Mouse (Mus musculus) kidney, embryonic 14.5 days (tissue): ENCODE results near the gene Galnt2. TPM values are rescaled to one million over a fixed set of nuclear protein-coding genes. Genes with fewer than 3 reads are reported as not detected.

Experiments
- ATAC-seq: fragments of 200-750 bp; cut with Nextera tagmentation; 2 replicates; pipeline ENCODE4 v1.8.0; 2017; ENCODE audit warnings: moderate number of reproducible peaks, mild to moderate bottlenecking, moderate TSS enrichment, moderate library complexity; ENCODE audit not compliant: low FRiP score, low TSS enrichment
- H3K27ac ChIP-seq: fragments of 300-500 bp; sonication (generic); 2 replicates; pipeline ENCODE4 v1.5.1; 2014; ENCODE audit warnings: low read depth, mild to moderate bottlenecking, low read length, moderate library complexity, mixed read lengths
- H3K27me3 ChIP-seq: fragments of 300-500 bp; sonication (generic); 2 replicates; pipeline ENCODE4 v1.6.1; 2014; ENCODE audit warnings: mild to moderate bottlenecking, low read length; ENCODE audit not compliant: control insufficient read depth, insufficient read depth
- H3K36me3 ChIP-seq: fragments of 300-500 bp; sonication (generic); 2 replicates; pipeline ENCODE4 v1.6.1; 2014; ENCODE audit warnings: low read length, mixed read lengths; ENCODE audit not compliant: control insufficient read depth, insufficient read depth
- H3K4me1 ChIP-seq: fragments of 300-500 bp; sonication (generic); 2 replicates; pipeline ENCODE4 v1.6.1; 2014; ENCODE audit warnings: low read length, mixed read lengths; ENCODE audit not compliant: control insufficient read depth, insufficient read depth
- H3K4me2 ChIP-seq: fragments of 300-500 bp; sonication (generic); replicated peaks from 2 replicates; pipeline ENCODE4 v1.6.1; 2014; ENCODE audit warnings: low read depth, mild to moderate bottlenecking, low read length
- H3K4me3 ChIP-seq: fragments of 300-500 bp; sonication (generic); 2 replicates; pipeline ENCODE4 v1.5.1; 2014; ENCODE audit warnings: mild to moderate bottlenecking, low read length
- H3K9ac ChIP-seq: fragments of 300-500 bp; sonication (generic); 2 replicates; pipeline ENCODE4 v1.6.1; 2014; ENCODE audit warnings: low read depth, mild to moderate bottlenecking, low read length, moderate library complexity
- H3K9me3 ChIP-seq: fragments of 300-500 bp; sonication (generic); 2 replicates; pipeline ENCODE4 v1.6.1; 2016; ENCODE audit warnings: low read length; ENCODE audit not compliant: control insufficient read depth
- WGBS: fragments of 180-500 bp; shearing (Covaris S2); extraction: QIAGEN DNeasy Blood & Tissue Kit; methylation state at CpG from one replicate; pipeline ENCODE4 v1.1.7; 2014; 5-methylcytosine and 5-hydroxymethylcytosine counted together
- polyA plus RNA-seq: library from polyadenylated mRNA; unstranded; fragments of >200 nt; fragmentation: Nextera tagmentation; extraction: Ambion mirVana; gene quantifications from 2 replicates; pipeline ENCODE4 v1.2.1, GENCODE M21; 2014

Galnt2 gene
- polyA plus RNA-seq, 1 experiment from 2014 or later: 57.7 TPM

- no peak overlapping the region for H3K4me3 ChIP-seq
- H3K27ac ChIP-seq: no peak overlapping the region
- no peak for ATAC-seq
- no peaks in the 10 kb centered on the region for H3K27me3 ChIP-seq
- H3K9ac ChIP-seq: no peak overlapping the region
- WGBS: 82% methylated on average over 10 of the region's 11 CpGs
- H3K4me1 ChIP-seq: no peaks in the 10 kb centered on the region
- no peaks in the 10 kb centered on the region for H3K36me3 ChIP-seq
- H3K9me3 ChIP-seq: no peaks in the 10 kb centered on the region
- no peak overlapping the region for H3K4me2 ChIP-seq
Measured at GRCm38 (mm10) chr8:124361773-124362427, 130.7 kb downstream of the Galnt2 start.

GRCm38 (mm10) chr8:124362589-124362988 is 131.4 kb downstream of the Galnt2 start:
- ATAC-seq: no peak
- WGBS: 81% methylated on average over 7 of the region's 7 CpGs

GRCm38 (mm10) chr8:124363337-124363736 is 132.1 kb downstream of the Galnt2 start:
- 91% methylated on average over 15 of the region's 15 CpGs for WGBS
- Histone ChIP-seq H3K4me3 (no peak overlapping the region), H3K9ac (no peak overlapping the region), H3K27ac (no peak overlapping the region), H3K36me3 (no peaks in the 10 kb centered on the region), H3K27me3 (no peaks in the 10 kb centered on the region), H3K4me2 (no peak overlapping the region), H3K9me3 (no peaks in the 10 kb centered on the region), H3K4me1 (no peaks in the 10 kb centered on the region)
- no peak for ATAC-seq

More at GRCm38 (mm10) chr8:124362589-124362988, 131.4 kb downstream of the Galnt2 start:
- Histone ChIP-seq H3K27me3 (no peaks in the 10 kb centered on the region), H3K9ac (no peak overlapping the region), H3K27ac (no peak overlapping the region), H3K36me3 (no peaks in the 10 kb centered on the region), H3K9me3 (no peaks in the 10 kb centered on the region), H3K4me3 (no peak overlapping the region), H3K4me2 (no peak overlapping the region), H3K4me1 (no peaks in the 10 kb centered on the region)

GRCm38 (mm10) chr8:124368213-124368612 is 137.0 kb downstream of the Galnt2 start:
- Histone ChIP-seq H3K9me3 (no peaks in the 10 kb centered on the region), H3K4me2 (no peak overlapping the region), H3K9ac (no peak overlapping the region), H3K4me1 (no peaks in the 10 kb centered on the region), H3K27me3 (no peaks in the 10 kb centered on the region), H3K36me3 (no peaks in the 10 kb centered on the region), H3K4me3 (no peak overlapping the region), H3K27ac (no peak overlapping the region)
- 22% methylated on average over 8 of the region's 8 CpGs for WGBS
- ATAC-seq: no peak

- Histone ChIP-seq H3K27me3 (no peaks in the 10 kb centered on the region), H3K4me2 (no peak overlapping the region), H3K27ac (no peak overlapping the region), H3K4me3 (no peak overlapping the region), H3K9me3 (no peaks in the 10 kb centered on the region), H3K4me1 (no peaks in the 10 kb centered on the region), H3K36me3 (no peaks in the 10 kb centered on the region), H3K9ac (no peak overlapping the region)
- WGBS: 77% methylated on average over 17 of the region's 17 CpGs
- ATAC-seq: no peak
Measured at GRCm38 (mm10) chr8:124370422-124371183, 139.4 kb downstream of the Galnt2 start.

GRCm38 (mm10) chr8:124371410-124372123 is 140.4 kb downstream of the Galnt2 start:
- no peak overlapping the region for H3K9ac ChIP-seq
- H3K27me3 ChIP-seq: no peaks in the 10 kb centered on the region
- no peak overlapping the region for H3K27ac ChIP-seq
- 89% methylated on average over 23 of the region's 23 CpGs for WGBS
- no peak overlapping the region for H3K4me2 ChIP-seq
- ATAC-seq: peak; percentile 9; the same call in 1 of the 2 replicates
- no peaks in the 10 kb centered on the region for H3K4me1 ChIP-seq
- H3K4me3 ChIP-seq: no peak overlapping the region
- no peaks in the 10 kb centered on the region for H3K9me3 ChIP-seq
- H3K36me3 ChIP-seq: no peaks in the 10 kb centered on the region

- Histone ChIP-seq H3K9ac (no peak overlapping the region), H3K36me3 (no peaks in the 10 kb centered on the region), H3K4me2 (no peak overlapping the region), H3K27me3 (no peaks in the 10 kb centered on the region), H3K4me3 (no peak overlapping the region), H3K27ac (no peak overlapping the region), H3K9me3 (no peaks in the 10 kb centered on the region), H3K4me1 (no peaks in the 10 kb centered on the region)
- no peak for ATAC-seq
- WGBS: 97% methylated on average over 5 of the region's 5 CpGs
Measured at GRCm38 (mm10) chr8:124373753-124374152, 142.6 kb downstream of the Galnt2 start.

GRCm38 (mm10) chr8:124375168-124375567 is 144.0 kb downstream of the Galnt2 start:
- no peaks in the 10 kb centered on the region for H3K4me1 ChIP-seq
- no peak overlapping the region for H3K9ac ChIP-seq
- WGBS: 73% methylated on average over 6 of the region's 6 CpGs
- no peak overlapping the region for H3K27ac ChIP-seq
- no peak overlapping the region for H3K4me2 ChIP-seq
- H3K9me3 ChIP-seq: no peaks in the 10 kb centered on the region
- no peak overlapping the region for H3K4me3 ChIP-seq
- ATAC-seq: no peak
- H3K27me3 ChIP-seq: no peaks in the 10 kb centered on the region
- H3K36me3 ChIP-seq: no peaks in the 10 kb centered on the region

- no peak overlapping the region for H3K4me3 ChIP-seq
- H3K36me3 ChIP-seq: no peaks in the 10 kb centered on the region
- ATAC-seq: no peak
- no peaks in the 10 kb centered on the region for H3K9me3 ChIP-seq
- no peak overlapping the region for H3K4me2 ChIP-seq
- H3K27me3 ChIP-seq: no peaks in the 10 kb centered on the region
- no peaks in the 10 kb centered on the region for H3K4me1 ChIP-seq
- H3K27ac ChIP-seq: no peak overlapping the region
- H3K9ac ChIP-seq: no peak overlapping the region
- WGBS: 84% methylated on average over 9 of the region's 9 CpGs
Measured at GRCm38 (mm10) chr8:124375727-124376126, 144.5 kb downstream of the Galnt2 start.
